Mouse (Mus musculus): Measurements from ENCODE around the gene Atp10b.

- TF ChIP-seq EP300 (optimal IDR thresholded peaks at IDR 0.05) (no peak), CTCF (IDR thresholded peaks at IDR 0.05; ENCODE audit: low read depth) (no peak)
These were observed 5.7 kb downstream of the Atp10b start for GRCm38 (mm10) chr11:43155417-43155816.

Data from stomach, postnatal 0 days (tissue).